ENCODE assay signal across 12 mouse cellular contexts in genomic region chr17:30187154-30187553, GRCm38 (mm10).
DNase-seq lines count a peak whose midpoint lies in the region; ATAC-seq and TF ChIP-seq lines count a peak whose summit lies in the region.
"Had no signal": no experiment of that assay in that cellular context is flagged by ENCODE, and none has a peak within 500 bp of the region (broad histone marks: within the 10 kb centered on the region; RNA-seq: fewer than 3 reads in every experiment).

No protein-coding gene starts in this region.

- H3K36me3 ChIP-seq in heart, embryonic 15.5 days, result no peaks in the 10 kb centered on the region
- no peaks in the 10 kb centered on the region for H3K36me3 ChIP-seq in neural tube, embryonic 13.5 days
- H3K36me3 ChIP-seq in forebrain, postnatal 0 days (ENCODE audit: insufficient read depth), result no peaks in the 10 kb centered on the region
- H3K36me3 ChIP-seq in liver, embryonic 11.5 days (ENCODE audit: control insufficient read depth, insufficient read depth, low read length), result no peaks in the 10 kb centered on the region
- H3K36me3 ChIP-seq: embryonic facial prominence, embryonic 15.5 days had no signal

- no peaks in the 10 kb centered on the region for H3K27me3 ChIP-seq in heart, embryonic 15.5 days
- H3K27me3 ChIP-seq in neural tube, embryonic 13.5 days, result no peaks in the 10 kb centered on the region
- no peaks in the 10 kb centered on the region for H3K27me3 ChIP-seq in forebrain, postnatal 0 days (ENCODE audit: insufficient read depth, low read length)
- no peaks in the 10 kb centered on the region for H3K27me3 ChIP-seq in liver, embryonic 11.5 days (replicated peaks; ENCODE audit: control insufficient read depth, insufficient read depth, low read length)
- H3K27me3 ChIP-seq: embryonic facial prominence, embryonic 15.5 days had no signal

- no peak for TF ChIP-seq CTCF in forebrain, postnatal 0 days (IDR thresholded peaks at IDR 0.05; ENCODE audit: low read depth)

- DNase-seq in heart, postnatal 14 days, result no peak
- DNase-seq in neural tube, embryonic 10.5 days (ENCODE audit: extremely low spot score, low spot score), result no peak
- no peak for DNase-seq in forebrain, postnatal 0 days
- no peak for DNase-seq in liver, embryonic 11.5 days (ENCODE audit: low spot score)
- no peak for DNase-seq in lung, postnatal 25 days (ENCODE audit: low spot score)
- DNase-seq: adrenal gland, postnatal 25 days; kidney, adult 8-10 months had no signal

- H3K4me2 ChIP-seq in heart, embryonic 15.5 days, result no peak overlapping the region
- H3K4me2 ChIP-seq in neural tube, embryonic 13.5 days, result no peak overlapping the region
- H3K4me2 ChIP-seq in forebrain, postnatal 0 days (ENCODE audit: low read depth), result no peak overlapping the region
- H3K4me2 ChIP-seq in liver, embryonic 11.5 days, result no peak overlapping the region
- H3K4me2 ChIP-seq: embryonic facial prominence, embryonic 15.5 days had no signal

- 84% methylated on average over 6 of the region's 6 CpGs for WGBS in heart, embryonic 15.5 days
- WGBS in neural tube, embryonic 13.5 days, result 92% methylated on average over 6 of the region's 6 CpGs
- 80% methylated on average over 6 of the region's 6 CpGs for WGBS in forebrain, postnatal 0 days
- 81% methylated on average over 6 of the region's 6 CpGs for WGBS in liver, embryonic 11.5 days

- peak overlapping the region; percentile 86 for H3K27ac ChIP-seq in heart, embryonic 15.5 days
- peak overlapping the region; percentile 89; the same call in 1 of the 2 replicates for H3K27ac ChIP-seq in neural tube, embryonic 13.5 days (replicated peaks)
- peak overlapping the region; percentile 59 for H3K27ac ChIP-seq in forebrain, postnatal 0 days (ENCODE audit: low read depth, low read length)
- H3K27ac ChIP-seq in liver, embryonic 11.5 days (ENCODE audit: low read depth, low read length), result no peak overlapping the region

- intact Hi-C loops in heart, postnatal 14 days (cut with DNase I), result no loop called here

- no peaks in the 10 kb centered on the region for H3K9me3 ChIP-seq in heart, embryonic 15.5 days (replicated peaks)
- H3K9me3 ChIP-seq in neural tube, embryonic 13.5 days, result no peaks in the 10 kb centered on the region
- no peaks in the 10 kb centered on the region for H3K9me3 ChIP-seq in forebrain, postnatal 0 days (ENCODE audit: low read length)
- H3K9me3 ChIP-seq in liver, embryonic 11.5 days (ENCODE audit: control insufficient read depth, low read length), result no peaks in the 10 kb centered on the region
- H3K9me3 ChIP-seq: embryonic facial prominence, embryonic 15.5 days; hindbrain, embryonic 10.5 days had no signal

- H3K4me3 ChIP-seq in heart, embryonic 15.5 days, result no peak overlapping the region
- H3K4me3 ChIP-seq in neural tube, embryonic 13.5 days, result no peak overlapping the region
- H3K4me3 ChIP-seq in forebrain, postnatal 0 days (ENCODE audit: low read depth, low read length), result no peak overlapping the region
- H3K4me3 ChIP-seq in liver, embryonic 11.5 days (ENCODE audit: low read depth, low read length), result no peak overlapping the region
- H3K4me3 ChIP-seq: embryonic facial prominence, embryonic 15.5 days; hindbrain, embryonic 10.5 days had no signal

- no peak for ATAC-seq in heart, embryonic 15.5 days (replicated peaks; ENCODE audit: insufficient number of reproducible peaks, insufficient read depth, low FRiP score, low read depth)
- ATAC-seq in neural tube, embryonic 13.5 days (ENCODE audit: low read depth), result no peak
- no peak for ATAC-seq in forebrain, postnatal 0 days
- no peak for ATAC-seq in liver, embryonic 11.5 days (replicated peaks; ENCODE audit: low FRiP score)
- ATAC-seq: CD4-positive, CD25-positive, alpha-beta regulatory T cell, adult 4 months had no signal

- no peak overlapping the region for H3K9ac ChIP-seq in heart, embryonic 15.5 days
- H3K9ac ChIP-seq in neural tube, embryonic 13.5 days, result no peak overlapping the region
- no peak overlapping the region for H3K9ac ChIP-seq in forebrain, postnatal 0 days
- no peak overlapping the region for H3K9ac ChIP-seq in liver, embryonic 11.5 days (ENCODE audit: low read depth, low read length)
- H3K9ac ChIP-seq: embryonic facial prominence, embryonic 15.5 days had no signal

- H3K4me1 ChIP-seq in heart, embryonic 15.5 days (replicated peaks), result peaks cover 48% of the 10 kb centered on the region
- H3K4me1 ChIP-seq in neural tube, embryonic 13.5 days (replicated peaks), result peaks cover 56% of the 10 kb centered on the region
- peaks cover 25% of the 10 kb centered on the region for H3K4me1 ChIP-seq in forebrain, postnatal 0 days (ENCODE audit: insufficient read depth)
- H3K4me1 ChIP-seq in liver, embryonic 11.5 days (replicated peaks; ENCODE audit: control insufficient read depth, insufficient read depth, low read length), result peaks cover 12% of the 10 kb centered on the region
